Comparison of ENCODE assay signal across 8 mouse cellular contexts in the genomic region with DNA sequence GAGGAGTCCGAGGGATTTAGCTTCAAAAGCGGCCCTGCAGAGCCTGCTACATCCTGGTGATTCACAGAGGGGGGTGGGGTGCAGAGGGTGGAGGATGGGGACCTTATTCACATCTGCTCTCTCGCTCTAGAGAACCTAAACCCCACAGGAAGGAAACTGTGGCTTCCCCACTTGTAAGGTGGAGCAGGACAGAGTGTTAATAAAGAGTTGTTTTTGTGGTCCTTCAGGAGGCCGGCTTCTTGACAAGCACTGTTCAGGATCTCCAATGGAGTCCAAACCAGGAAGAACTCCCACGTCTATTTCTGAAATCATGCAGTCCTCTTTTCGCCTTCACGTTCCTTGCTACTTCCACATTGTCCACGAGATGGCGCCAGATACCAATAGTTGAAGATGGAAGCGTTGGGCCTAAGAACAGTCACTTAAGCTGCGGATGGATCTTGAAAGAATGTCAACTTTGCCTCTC. TPM values are rescaled to one million over a fixed set of nuclear protein-coding genes. Genes with fewer than 3 reads are reported as not detected.
DNase-seq lines count a peak whose midpoint lies in the region; ATAC-seq and TF ChIP-seq lines count a peak whose summit lies in the region.

No protein-coding gene starts in this region.

- TF ChIP-seq CTCF in kidney, adult 2 months (conservative IDR thresholded peaks at IDR 0.05; ENCODE audit: insufficient read depth, insufficient read length, low read depth, low read length) = peak; percentile 95

- H3K9me3 ChIP-seq in kidney, embryonic 16.5 days (ENCODE audit: low read length) = no peaks in the 10 kb centered on the region
- H3K9me3 ChIP-seq in limb, embryonic 13.5 days = no peaks in the 10 kb centered on the region

- no peak for TF ChIP-seq POLR2A in kidney, adult 2 months (IDR thresholded peaks at IDR 0.05; ENCODE audit: low read depth, low read length)
- TF ChIP-seq POLR2A in myocyte (IDR thresholded peaks at IDR 0.05; ENCODE audit: insufficient read length, low read depth) = no peak

- H3K27ac ChIP-seq in kidney, embryonic 16.5 days (ENCODE audit: low read length) = no peak overlapping the region
- H3K27ac ChIP-seq in kidney, adult 2 months (ENCODE audit: insufficient read depth, low read depth, low read length) = no peak overlapping the region
- no peak overlapping the region for H3K27ac ChIP-seq in limb, embryonic 13.5 days

- peak; percentile 41 for DNase-seq in kidney, adult 11 months
- peak; percentile 83 for DNase-seq in embryo, embryonic 9.5 days (ENCODE audit: extremely low spot score)
- DNase-seq in kidney, adult 2 months = peak; percentile 78
- peak; percentile 90 for DNase-seq in splenic B cell, adult 2 months (ENCODE audit: low read depth, low spot score)

- H3ac ChIP-seq in myocyte (ENCODE audit: control insufficient read depth, insufficient read length) = no peak overlapping the region

- no peaks in the 10 kb centered on the region for H3K36me3 ChIP-seq in kidney, embryonic 16.5 days (ENCODE audit: insufficient read depth, low read length)
- H3K36me3 ChIP-seq in kidney, adult 2 months (ENCODE audit: control insufficient read depth, insufficient read depth, low read length) = no peaks in the 10 kb centered on the region
- H3K36me3 ChIP-seq in limb, embryonic 13.5 days = no peaks in the 10 kb centered on the region
- no peaks in the 10 kb centered on the region for H3K36me3 ChIP-seq in myocyte (ENCODE audit: control insufficient read depth, insufficient read depth)
- no peaks in the 10 kb centered on the region for H3K36me3 ChIP-seq in splenic B cell, adult 2 months (ENCODE audit: control insufficient read depth, insufficient read depth, low read length, poor library complexity, severe bottlenecking)

- no peak for ATAC-seq in kidney, embryonic 16.5 days (ENCODE audit: low FRiP score, low TSS enrichment)
- ATAC-seq in granulocyte monocyte progenitor cell, adult 5-6 weeks (replicated peaks; ENCODE audit: poor library complexity, severe bottlenecking) = peak; percentile 87
- peak; percentile 39; the same call in 1 of the 2 replicates for ATAC-seq in limb, embryonic 13.5 days (ENCODE audit: low FRiP score, low read depth)

- no peaks in the 10 kb centered on the region for H3K27me3 ChIP-seq in kidney, embryonic 16.5 days (ENCODE audit: insufficient read depth, low read length)
- H3K27me3 ChIP-seq in kidney, adult 2 months (replicated peaks; ENCODE audit: control insufficient read depth, insufficient read depth, low read length) = no peaks in the 10 kb centered on the region
- H3K27me3 ChIP-seq in limb, embryonic 13.5 days = no peaks in the 10 kb centered on the region; the same call in 1 of the 2 replicates
- no peaks in the 10 kb centered on the region for H3K27me3 ChIP-seq in myocyte (ENCODE audit: control insufficient read depth, insufficient read depth, insufficient read length)
- H3K27me3 ChIP-seq in splenic B cell, adult 2 months (ENCODE audit: control insufficient read depth, insufficient read depth, low read length, poor library complexity, severe bottlenecking) = no peaks in the 10 kb centered on the region

- WGBS in kidney, embryonic 16.5 days = 11% methylated on average over 11 of the region's 11 CpGs
- 10% methylated on average over 11 of the region's 11 CpGs for WGBS in kidney, adult 2 months
- whole genome bisulfite sequencing in limb, embryonic 13.5 days = 7% methylated on average over 11 of the region's 11 CpGs

- H3K4me2 ChIP-seq in kidney, embryonic 16.5 days (replicated peaks; ENCODE audit: low read depth, low read length) = no peak overlapping the region; the same call in 1 of the 2 replicates
- H3K4me2 ChIP-seq in limb, embryonic 13.5 days (replicated peaks) = no peak overlapping the region
- peak overlapping the region; percentile 57 for H3K4me2 ChIP-seq in myocyte (ENCODE audit: low read depth)

- H3K79me2 ChIP-seq in myocyte (ENCODE audit: control insufficient read depth, insufficient read depth) = no peaks in the 10 kb centered on the region

- H3K4me3 ChIP-seq in kidney, embryonic 16.5 days (ENCODE audit: low read length) = no peak overlapping the region
- H3K4me3 ChIP-seq in kidney, adult 2 months (ENCODE audit: insufficient read depth, low read depth, low read length) = no peak overlapping the region
- no peak overlapping the region for H3K4me3 ChIP-seq in limb, embryonic 13.5 days
- no peak overlapping the region for H3K4me3 ChIP-seq in myocyte

- H3K9ac ChIP-seq in kidney, embryonic 16.5 days (replicated peaks; ENCODE audit: low read length) = no peak overlapping the region; the same call in 1 of the 2 replicates
- no peak overlapping the region for H3K9ac ChIP-seq in limb, embryonic 13.5 days

- H3K4me1 ChIP-seq in kidney, embryonic 16.5 days (ENCODE audit: insufficient read depth, low read length) = peaks cover 3% of the 10 kb centered on the region; the same call in 1 of the 2 replicates
- peaks cover 13% of the 10 kb centered on the region; the same call in 1 of the 2 replicates for H3K4me1 ChIP-seq in kidney, adult 2 months (ENCODE audit: control insufficient read depth, insufficient read depth, low read length)
- H3K4me1 ChIP-seq in limb, embryonic 13.5 days = 0 out of 2 replicates have a peak, but pooled peaks cover 5% of the 10 kb centered on the region

TF ChIP-seq in myocyte, 11 proteins besides CTCF, POLR2A, EP300 and RAD21:
- TF ChIP-seq TCF3 (IDR thresholded peaks at IDR 0.05; ENCODE audit: insufficient read length, low read depth) (no peak), CEBPB (IDR thresholded peaks at IDR 0.05; ENCODE audit: insufficient read depth, poor library complexity, severe bottlenecking) (no peak)

RNA-seq across cellular contexts. Expression of gene A630076J17Rik, which starts 3.0 kb away (rescaled TPM):
- not detected in 2 replicates for polyA plus RNA-seq in kidney, embryonic 16.5 days (2015; fragmentation: Nextera tagmentation; extraction: Ambion mirVana)
- not detected in 2 replicates for total RNA-seq in granulocyte monocyte progenitor cell, adult 5-6 weeks (2014; fragmentation: Nextera tagmentation)
- not detected in 2 replicates for total RNA-seq in granulocyte monocyte progenitor cell, adult 5-6 weeks (2017)
- not detected in 2 replicates for polyA plus RNA-seq in kidney, adult 2 months (2012; rRNA removed)
- polyA plus RNA-seq in limb, embryonic 13.5 days (2015; fragmentation: Nextera tagmentation; extraction: Ambion mirVana) = not detected in 2 replicates
- not detected for polyA plus RNA-seq in myocyte (2012; fragmentation: generic; extraction: Trizol)

RNA-seq across cellular contexts. Expression of gene Prok1, which starts 6.1 kb away (rescaled TPM):
- 0.14 TPM in 1 of 2 replicates, not detected in the other for polyA plus RNA-seq in kidney, embryonic 16.5 days (2015; fragmentation: Nextera tagmentation; extraction: Ambion mirVana)
- total RNA-seq in granulocyte monocyte progenitor cell, adult 5-6 weeks (2014; fragmentation: Nextera tagmentation) = not detected in 2 replicates
- total RNA-seq in granulocyte monocyte progenitor cell, adult 5-6 weeks (2017) = not detected in 2 replicates
- polyA plus RNA-seq in kidney, adult 2 months (2012; rRNA removed) = 10.8 and 12.8 TPM in 2 replicates
- 0.08 TPM in 2 replicates for polyA plus RNA-seq in limb, embryonic 13.5 days (2015; fragmentation: Nextera tagmentation; extraction: Ambion mirVana)
- 0.05 TPM for polyA plus RNA-seq in myocyte (2012; fragmentation: generic; extraction: Trizol)

RNA-seq across cellular contexts. Expression of gene Cym, which starts 11.8 kb away (rescaled TPM):
- 0.89 TPM in 1 of 2 replicates, not detected in the other for polyA plus RNA-seq in kidney, embryonic 16.5 days (2015; fragmentation: Nextera tagmentation; extraction: Ambion mirVana)
- not detected in 2 replicates for total RNA-seq in granulocyte monocyte progenitor cell, adult 5-6 weeks (2014; fragmentation: Nextera tagmentation)
- total RNA-seq in granulocyte monocyte progenitor cell, adult 5-6 weeks (2017) = not detected in 2 replicates
- 1.9 and 2.4 TPM in 2 replicates for polyA plus RNA-seq in kidney, adult 2 months (2012; rRNA removed)
- 0.41 TPM in 1 of 2 replicates, not detected in the other for polyA plus RNA-seq in limb, embryonic 13.5 days (2015; fragmentation: Nextera tagmentation; extraction: Ambion mirVana)
- polyA plus RNA-seq in myocyte (2012; fragmentation: generic; extraction: Trizol) = 0.05 TPM

RNA-seq across cellular contexts. Expression of gene Lamtor5, which starts 45.3 kb away (rescaled TPM):
- polyA plus RNA-seq in kidney, embryonic 16.5 days (2015; fragmentation: Nextera tagmentation; extraction: Ambion mirVana) = 204 and 224 TPM in 2 replicates
- 125 and 167 TPM in 2 replicates for total RNA-seq in granulocyte monocyte progenitor cell, adult 5-6 weeks (2014; fragmentation: Nextera tagmentation)
- total RNA-seq in granulocyte monocyte progenitor cell, adult 5-6 weeks (2017) = 57.3 and 64.8 TPM in 2 replicates
- 225 and 280 TPM in 2 replicates for polyA plus RNA-seq in kidney, adult 2 months (2012; rRNA removed)
- polyA plus RNA-seq in limb, embryonic 13.5 days (2015; fragmentation: Nextera tagmentation; extraction: Ambion mirVana) = 184 and 190 TPM in 2 replicates
- polyA plus RNA-seq in myocyte (2012; fragmentation: generic; extraction: Trizol) = 156 TPM

RNA-seq across cellular contexts. Expression of gene Kcna10, which starts 50.5 kb away (rescaled TPM):
- polyA plus RNA-seq in kidney, embryonic 16.5 days (2015; fragmentation: Nextera tagmentation; extraction: Ambion mirVana) = not detected in 2 replicates
- total RNA-seq in granulocyte monocyte progenitor cell, adult 5-6 weeks (2014; fragmentation: Nextera tagmentation) = not detected in 2 replicates
- total RNA-seq in granulocyte monocyte progenitor cell, adult 5-6 weeks (2017) = not detected in 2 replicates
- not detected in 2 replicates for polyA plus RNA-seq in kidney, adult 2 months (2012; rRNA removed)
- polyA plus RNA-seq in limb, embryonic 13.5 days (2015; fragmentation: Nextera tagmentation; extraction: Ambion mirVana) = not detected in 2 replicates
- polyA plus RNA-seq in myocyte (2012; fragmentation: generic; extraction: Trizol) = not detected

Comparison
In these comparisons a context has a peak if more than half of its experiments do, and no peak if none do; other contexts are left out.
1. RNA of gene Prok1, which starts 6.1 kb away (polyA plus RNA-seq): 10.8 to 12.8 TPM in kidney, adult 2 months; 0.14 TPM in kidney, embryonic 16.5 days, 0.08 TPM in limb, embryonic 13.5 days and 0.05 TPM in myocyte (single experiment); every median in the first group is over 10 times any median in the second.
2. Peak in every context shown above with its lines, with median percentiles within 50 percentile points of each other: DNase-seq.